Mouse (Mus musculus): ENCODE measurements around the gene H2-K1.

The H2-K1 gene

DNA sequence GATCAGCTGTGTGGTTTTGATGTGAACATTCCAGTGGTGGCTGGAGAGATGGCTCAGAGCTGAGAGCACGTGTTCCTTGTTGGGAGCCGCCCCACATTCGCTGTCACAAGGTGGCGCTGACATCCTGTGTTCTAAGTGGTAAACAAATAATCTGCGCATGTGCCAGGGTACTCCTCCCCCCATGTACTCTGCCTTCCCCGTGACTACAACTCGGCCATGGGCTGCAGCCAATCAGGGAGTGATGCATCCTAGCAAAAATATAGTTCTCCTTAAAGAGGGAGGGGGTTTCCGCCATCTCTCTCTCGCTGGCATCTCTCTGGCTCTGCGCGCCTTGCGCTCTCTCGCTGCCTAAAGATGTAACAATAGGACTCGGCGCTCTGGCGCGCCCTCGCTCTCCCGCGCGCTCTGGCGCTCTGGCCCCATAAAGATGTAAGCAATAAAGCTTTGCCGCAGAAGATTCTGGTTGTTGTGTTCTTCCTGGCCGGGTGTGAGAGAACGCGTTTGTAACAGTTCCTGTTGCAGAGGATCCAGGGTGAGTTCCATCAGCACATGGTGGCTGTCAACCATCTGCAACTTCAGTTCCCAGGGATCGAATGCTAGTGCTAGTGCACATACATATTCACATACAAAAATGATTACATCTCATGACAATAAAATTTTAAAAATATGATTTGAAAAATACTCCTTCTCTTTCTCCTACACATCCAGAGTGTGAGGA is 18.8 kb downstream of the H2-K1 start:
- DNase-seq = peak; percentile 87

DNA sequence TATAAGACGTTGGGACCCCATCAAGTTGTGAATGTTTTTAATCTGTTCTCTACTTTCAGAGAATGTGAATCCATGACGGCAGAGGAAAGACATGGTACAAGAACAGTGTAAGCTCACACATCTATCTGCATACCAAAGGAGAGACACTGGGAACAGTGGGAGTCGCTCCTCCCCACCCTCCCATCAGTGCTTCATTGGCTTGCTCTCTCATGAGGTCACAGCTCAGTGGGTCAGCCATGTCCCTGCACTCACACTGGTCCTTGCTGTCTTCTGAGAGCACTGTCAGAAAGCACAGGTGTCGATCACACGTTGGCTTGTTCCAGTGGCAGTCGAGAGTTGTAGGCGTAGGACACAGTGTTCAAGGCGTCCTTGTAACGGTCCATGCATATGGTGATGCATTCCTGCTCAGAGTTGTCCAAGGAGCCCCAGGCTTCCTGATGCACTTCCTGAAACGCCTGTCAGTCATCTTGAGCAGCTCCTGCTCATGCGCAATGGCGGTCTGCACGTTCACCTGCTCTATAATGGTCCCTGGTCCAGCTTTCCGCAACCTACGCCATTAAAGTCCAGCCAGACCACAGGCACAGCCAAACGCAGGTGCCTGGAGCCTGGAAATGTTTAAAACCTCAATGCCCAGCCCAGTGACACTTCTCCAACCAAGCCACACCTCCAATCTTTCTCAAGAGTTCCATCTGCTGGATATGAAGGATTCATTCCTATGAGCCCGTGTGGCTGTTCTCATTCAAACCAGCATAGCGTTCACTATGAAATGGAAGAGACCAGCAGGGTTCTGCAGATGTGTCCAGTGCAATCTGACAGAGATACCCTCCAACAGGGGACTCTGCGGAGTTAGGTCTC is 19.7 kb downstream of the H2-K1 start:
- no peak for DNase-seq

DNA sequence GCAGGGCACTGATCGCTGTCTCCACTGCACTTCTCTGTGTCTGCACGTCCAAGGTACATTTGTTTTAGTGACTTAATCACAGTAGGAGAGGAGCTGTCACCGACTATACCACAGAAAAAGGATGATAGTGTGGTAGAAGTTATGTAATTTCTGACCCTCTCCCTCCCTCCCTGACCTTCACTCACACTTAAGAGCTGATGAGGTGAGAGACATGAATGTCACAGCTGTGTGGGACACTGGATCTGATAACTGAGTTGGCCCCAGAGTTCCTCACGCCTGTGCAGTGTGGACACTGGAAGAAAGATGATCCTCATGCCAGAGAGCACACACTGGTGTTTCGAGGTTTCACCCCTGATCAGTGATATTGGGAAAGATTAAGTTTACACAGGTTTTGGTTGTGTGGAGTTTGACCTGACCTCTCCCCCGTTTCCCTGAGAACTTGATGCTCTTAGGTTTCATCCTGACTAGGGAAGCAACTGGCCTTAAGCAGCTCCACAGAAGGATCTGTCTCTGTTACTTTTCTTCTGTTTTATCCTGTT is 20.6 kb downstream of the H2-K1 start:
- no peak for DNase-seq

DNA sequence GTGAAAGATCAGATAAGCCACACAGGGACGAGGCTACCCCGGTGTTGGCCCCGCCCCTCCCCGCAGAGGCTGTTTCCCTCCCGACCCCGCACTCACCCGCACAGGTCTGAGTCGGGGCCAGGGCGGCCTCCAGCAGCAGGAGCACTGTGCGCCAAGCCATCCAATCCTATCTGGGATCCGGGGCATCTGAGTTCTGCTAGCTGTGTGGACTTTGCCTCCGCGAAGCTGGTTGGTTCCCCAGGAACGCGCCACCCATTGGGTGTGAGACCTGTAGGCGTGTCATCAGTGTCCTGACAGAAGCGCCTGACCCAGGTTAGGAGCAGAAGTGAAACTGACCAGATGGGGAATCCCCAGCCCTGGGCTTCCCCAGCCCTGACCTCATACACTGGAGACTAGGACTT is 21.5 kb downstream of the H2-K1 start:
- peak; percentile 75 for DNase-seq

DNA sequence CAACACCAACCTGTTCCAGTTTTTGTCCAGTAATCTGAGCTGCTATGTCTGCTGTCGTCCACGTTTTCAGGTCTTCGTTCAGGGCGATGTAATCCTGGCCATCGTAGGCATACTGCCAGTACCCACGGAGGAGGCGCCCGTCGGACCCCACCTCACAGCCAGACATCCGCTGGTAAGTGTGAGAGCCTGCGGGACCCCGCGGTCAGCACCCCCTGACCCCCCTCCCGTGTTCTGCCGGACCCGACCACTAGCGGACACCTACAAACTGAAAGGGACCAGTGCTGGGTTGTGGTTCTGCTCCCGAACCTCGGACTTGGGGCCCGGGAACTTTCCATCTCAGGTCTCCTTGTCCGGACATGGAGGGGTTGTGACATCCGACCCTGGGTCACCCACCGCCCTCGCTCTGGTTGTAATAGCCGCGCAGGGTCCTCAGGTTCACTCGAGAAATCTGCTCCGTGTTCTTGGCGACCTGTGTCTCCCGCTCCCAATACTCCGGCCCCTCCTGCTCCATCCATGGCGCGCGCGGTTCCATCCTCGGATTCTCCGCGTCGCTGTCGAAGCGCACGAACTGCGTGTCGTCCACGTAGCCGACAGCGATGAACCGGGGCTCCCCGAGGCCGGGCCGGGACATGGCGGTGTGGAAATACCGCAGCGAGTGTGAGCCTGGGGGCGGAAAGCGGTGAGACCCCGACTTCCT is 22.1 kb downstream of the H2-K1 start:
- no peak for DNase-seq

DNA sequence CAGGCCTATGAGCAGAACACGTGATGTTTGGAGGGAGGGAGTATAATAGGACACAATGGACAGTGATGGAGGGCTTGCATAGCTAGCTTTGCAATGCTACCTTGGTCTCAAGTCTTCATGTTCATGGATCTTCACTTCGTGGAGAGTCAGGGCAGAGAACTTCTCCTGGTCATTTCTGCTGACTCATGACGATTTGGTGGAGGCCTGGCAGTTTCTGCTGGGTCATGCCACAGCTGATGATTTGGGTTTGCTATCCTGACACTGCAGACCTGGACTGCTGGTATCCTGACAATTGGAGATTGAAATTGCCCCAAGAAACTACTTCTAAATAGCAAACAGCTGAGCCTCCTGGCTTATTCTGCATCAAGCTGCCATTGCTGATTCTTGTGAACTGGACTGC is 26.6 kb downstream of the H2-K1 start:
- DNase-seq = no peak

DNA sequence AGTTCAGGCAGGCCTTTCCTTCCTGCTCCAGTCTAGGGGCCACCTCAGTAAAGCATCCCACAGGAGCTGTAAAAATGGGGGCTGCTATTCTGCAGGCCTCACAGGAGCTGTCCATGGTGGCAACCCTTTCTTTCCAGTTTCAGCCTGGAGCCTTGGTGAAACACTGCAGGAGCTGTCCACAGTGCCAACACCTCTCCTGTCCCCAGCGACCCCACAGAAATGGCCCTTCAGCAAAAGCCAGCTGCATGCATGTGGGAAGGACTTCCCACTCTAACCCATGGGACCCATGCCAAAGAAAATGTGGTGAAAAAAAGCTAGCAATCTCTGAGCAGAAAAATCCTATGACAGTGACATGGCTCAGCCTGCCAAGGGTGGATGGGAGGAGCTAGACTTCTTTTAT is 27.5 kb downstream of the H2-K1 start:
- DNase-seq = no peak

DNA sequence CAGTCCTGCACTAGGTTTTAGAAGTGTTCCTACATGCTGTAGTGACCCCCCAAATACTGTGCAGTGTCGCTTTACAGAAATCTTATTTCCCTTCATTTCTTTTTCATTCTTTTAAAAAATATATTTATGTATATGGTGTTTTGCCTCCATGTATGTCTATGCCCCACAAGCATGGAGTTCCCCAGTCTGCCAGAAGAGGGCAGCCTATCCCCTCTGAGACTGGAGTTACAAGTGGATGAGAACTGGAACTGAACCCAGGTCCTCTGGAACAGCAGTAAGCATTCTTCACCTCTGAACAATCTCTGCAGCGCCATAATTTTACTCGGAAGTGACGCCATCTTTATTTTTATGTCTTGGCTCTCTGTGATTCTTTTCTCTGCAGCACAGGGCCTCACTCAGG is 30.8 kb downstream of the H2-K1 start:
- DNase-seq = no peak

DNA sequence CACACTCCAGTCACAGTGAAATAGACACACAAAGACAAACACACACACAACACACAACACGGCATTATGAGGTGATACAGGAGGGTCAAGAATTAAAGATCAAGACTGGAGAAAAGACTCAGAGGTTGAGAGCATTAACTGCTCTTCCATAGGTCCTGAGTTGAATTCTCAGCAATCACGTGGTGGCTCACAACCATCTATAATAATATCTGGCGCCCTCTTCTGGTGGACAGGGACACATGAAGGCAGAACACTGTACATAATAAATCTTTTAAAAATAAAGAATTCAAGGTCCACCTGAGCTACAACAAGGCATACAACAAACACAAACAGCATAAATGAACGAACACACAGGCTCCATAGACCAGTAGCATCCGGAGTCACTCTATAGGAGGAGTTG is 31.2 kb downstream of the H2-K1 start:
- DNase-seq = no peak

DNA sequence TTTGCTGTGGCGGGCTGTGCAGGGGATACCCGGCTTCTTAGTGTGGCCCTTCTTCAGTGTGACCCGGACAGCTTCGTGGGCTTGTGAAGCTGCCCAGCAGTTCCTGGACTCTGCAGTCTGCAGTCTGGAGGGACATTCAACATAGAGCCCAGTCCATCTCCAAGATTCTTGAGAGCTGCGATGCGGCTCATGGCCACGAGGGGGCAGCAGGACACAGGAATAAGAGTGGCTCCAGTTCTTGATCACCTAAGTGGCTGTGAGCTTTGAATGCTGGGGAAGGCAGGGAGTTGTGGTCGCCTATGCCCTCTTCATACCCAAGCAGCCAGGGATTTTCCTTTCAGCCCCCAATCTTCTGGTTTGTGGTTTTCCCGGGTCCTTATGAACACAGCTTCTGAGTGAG is 31.7 kb downstream of the H2-K1 start:
- peak; percentile 73 for DNase-seq

DNA sequence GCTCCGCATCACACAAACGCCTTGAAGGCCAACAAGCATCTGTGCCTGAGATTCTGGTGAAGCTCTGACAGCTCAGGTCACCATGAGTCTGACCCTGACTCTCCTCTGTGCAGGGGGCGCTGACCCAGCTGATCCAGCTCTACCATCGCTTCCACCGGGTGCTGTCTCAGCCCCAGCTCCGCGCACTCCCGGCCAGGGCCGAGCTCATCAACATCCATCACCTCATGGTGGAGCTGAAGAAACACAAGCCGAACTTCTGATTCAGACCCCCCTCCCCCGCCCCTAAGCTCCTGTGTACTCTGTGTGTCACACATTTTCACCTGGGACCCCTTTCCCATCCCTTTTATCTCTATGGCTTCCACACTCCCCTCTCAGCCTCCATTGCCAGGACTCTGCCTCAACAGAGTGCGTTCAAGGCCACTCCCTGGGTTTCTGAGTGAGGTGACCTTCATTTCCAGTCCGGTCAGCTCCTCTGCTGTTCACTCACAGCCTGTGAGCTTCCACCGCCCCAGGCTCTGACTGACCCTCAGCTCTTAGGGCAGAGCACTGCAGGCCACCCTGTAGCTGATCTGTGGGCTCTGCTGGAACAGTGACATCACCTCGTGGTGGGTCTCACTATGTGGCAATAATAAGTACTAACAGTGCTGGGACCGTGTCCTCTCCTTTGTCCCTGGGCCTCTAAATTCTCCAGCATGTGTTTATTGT is 34.1 kb downstream of the H2-K1 start:
- DNase-seq = no peak

DNA sequence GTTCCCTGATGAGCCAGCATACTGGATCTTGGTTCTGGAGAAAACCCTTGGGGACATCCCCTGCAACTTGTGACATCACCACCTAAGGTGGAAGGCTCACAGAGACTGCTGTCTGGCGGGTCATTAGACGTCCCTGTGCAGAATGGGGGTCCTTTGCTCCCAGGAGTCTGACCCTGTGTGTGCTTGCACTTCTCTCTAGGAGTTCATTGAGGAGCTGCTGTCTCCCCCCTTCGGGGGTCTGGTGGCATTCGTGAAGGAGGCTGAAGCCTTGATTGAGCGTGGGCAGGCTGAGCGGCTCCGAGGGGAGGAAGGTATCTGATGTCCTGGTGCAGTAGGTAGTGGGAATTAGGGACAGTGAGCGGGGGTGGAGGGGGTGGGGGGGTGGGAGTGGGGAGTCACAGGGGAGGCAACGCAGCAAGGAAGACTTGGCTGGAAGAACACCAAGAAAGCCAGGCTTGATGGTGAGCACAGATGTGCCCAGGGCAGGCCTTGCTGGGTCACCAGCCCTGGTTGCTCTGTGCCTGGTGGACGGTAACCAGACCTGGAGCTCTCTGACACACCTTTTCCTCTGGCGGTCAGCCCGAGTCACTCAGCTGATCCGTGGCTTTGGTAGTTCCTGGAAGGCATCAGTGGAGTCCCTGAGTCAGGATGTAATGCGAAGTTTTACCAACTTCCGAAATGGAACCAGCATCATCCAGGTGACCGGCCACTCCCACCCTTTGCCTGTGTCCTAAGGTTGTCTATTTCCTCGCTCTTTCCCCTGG is 34.9 kb downstream of the H2-K1 start:
- no peak for DNase-seq

DNA sequence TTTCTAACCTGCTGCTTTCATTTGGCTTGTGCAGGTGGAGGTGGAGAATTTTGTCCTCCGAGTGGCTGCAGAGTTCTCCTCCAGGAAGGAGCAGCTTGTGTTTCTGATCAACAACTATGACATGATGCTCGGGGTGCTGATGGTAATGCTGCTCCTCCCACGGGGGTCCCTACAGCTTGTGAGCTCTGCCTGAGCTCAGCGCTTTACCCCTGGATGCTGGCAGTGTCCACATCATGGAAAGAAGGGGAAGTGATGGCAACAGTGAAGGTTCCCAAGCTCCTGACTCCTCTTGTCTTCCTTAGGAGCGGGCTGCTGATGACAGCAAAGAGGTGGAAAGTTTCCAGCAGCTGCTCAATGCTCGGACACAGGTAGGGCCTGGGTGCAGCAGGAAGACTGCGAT is 37.3 kb downstream of the H2-K1 start:
- DNase-seq = no peak

DNA sequence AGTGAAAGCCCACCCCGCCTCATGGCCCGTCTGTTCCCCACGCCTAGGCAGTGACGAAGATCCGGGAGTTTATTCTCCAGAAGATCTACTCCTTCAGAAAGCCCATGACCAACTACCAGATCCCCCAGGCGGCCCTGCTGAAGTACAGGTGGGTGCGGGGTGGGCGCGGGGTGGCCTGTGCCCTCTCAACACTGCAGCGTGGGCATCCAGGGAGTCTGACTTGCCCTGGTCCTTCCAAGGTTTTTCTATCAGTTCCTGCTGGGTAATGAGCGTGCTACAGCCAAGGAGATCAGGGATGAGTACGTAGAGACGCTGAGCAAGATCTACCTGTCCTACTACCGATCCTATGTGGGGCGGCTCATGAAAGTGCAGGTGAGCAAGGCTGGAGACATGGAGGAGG is 40.2 kb downstream of the H2-K1 start:
- DNase-seq = no peak

DNA sequence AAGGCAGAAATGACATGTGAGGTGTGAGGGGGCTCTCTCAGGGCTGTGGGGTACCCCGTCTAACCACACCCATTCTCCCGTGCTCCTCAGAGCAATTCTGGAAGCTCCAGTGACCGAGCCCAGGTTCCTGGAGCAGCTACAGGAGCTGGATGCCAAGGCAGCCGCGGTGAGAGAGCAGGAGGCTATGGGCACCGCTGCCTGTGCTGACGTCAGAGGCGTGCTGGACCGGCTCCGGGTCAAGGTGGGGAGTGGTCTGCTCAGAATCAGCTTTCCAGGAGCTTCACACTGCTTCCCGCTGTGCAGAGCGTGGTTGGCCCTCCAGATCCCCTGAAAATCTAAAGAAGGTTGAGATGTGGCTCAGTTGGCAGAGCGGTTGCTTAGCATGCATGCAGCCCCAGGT is 41.0 kb downstream of the H2-K1 start:
- no peak for DNase-seq

DNA sequence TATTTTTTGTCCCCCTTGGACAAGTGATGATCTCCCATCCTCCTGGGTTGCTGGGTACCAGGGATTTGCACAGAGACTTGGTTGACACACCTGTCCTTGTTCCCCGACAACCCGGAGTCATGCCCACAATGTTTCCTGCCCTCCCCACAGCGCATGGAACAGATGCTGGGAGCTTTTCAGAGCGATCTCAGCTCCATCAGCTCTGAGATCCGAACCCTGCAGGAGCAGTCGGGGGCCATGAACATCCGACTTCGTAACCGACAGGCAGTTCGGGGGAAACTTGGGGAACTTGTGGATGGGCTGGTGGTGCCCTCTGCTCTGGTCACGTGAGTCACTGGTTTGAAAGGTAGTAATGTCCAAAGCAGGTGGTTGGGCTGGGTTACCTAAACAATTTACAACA is 41.7 kb downstream of the H2-K1 start:
- no peak for DNase-seq

DNA sequence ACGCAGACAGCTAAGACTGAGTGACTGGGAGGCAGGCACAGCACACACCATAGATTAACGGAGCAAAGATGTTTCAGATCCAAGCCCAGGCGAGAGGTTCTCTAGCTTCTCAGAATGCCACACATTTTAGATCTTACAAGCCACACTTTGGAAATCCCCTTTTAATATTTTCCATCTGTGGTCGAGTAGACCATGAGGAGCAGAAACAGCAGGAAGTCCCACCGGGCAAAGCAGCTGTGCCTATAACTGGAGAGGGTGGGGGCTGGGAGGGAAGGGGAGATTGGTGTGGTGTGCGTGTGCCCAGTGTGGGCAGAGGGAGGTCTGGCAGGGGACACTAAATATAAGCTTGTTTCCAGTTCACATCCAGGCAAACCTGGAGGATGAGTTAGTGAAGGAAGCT is 42.7 kb downstream of the H2-K1 start:
- DNase-seq = no peak

DNA sequence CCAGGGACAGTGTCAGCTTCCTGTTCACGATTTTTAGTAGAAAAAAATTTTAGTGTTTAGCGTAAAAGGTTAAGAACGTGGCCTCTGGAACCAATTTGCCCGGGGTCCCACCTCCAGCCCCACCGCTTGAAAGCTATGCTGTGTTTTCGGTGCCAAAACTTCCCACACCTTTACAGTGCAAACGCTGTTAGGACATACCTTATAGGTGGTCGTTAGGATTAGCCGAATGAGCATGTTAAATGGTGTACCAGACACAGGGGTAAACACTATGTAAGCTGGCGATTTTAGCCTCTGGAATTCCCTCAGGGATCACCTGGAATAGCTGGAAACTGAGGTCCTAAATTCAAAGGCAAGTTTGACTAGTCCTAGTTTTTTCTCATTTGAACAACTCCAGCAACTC is 43.8 kb downstream of the H2-K1 start:
- DNase-seq = no peak

DNA sequence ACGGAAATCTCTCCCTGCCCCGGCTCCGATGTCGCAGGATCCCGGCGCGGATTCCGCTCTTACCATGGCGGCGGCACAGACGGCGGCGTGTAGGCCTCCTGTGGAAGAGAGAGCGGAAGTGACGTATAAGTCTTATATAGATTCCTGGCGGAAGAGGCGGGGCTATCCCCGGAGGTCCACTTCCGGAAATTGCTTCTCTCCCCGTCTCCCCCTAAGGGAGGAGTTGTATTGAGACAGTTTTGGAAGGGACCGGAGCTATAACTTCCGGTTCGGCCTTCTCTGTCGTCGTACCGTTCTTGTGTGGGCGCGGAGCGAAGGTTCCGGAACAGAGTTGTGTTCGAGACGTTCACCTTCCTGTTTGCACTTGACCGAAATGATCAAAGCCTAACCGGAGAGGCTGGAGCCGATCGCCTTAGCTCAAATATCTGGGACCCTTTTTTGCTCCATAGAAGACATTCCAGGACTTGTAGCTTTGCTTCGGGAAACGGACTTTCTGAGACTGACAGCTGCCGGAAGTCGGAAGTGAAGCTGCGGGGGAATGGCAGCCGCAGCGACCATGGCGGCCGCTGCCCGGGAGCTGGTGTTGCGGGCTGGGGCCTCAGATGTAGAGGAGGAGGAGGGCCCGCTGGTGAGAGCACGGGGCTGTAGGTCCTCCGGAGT is 44.5 kb downstream of the H2-K1 start, which contains the start of the genes Vps52 and Rps18:
Gene Vps52 (plus strand): TSS at position 258 of the 660 bp plus-strand sequence.
Gene Rps18 (minus strand): TSS at position 447 of the 660 bp plus-strand sequence.
- DNase-seq = peak; percentile 98

DNA sequence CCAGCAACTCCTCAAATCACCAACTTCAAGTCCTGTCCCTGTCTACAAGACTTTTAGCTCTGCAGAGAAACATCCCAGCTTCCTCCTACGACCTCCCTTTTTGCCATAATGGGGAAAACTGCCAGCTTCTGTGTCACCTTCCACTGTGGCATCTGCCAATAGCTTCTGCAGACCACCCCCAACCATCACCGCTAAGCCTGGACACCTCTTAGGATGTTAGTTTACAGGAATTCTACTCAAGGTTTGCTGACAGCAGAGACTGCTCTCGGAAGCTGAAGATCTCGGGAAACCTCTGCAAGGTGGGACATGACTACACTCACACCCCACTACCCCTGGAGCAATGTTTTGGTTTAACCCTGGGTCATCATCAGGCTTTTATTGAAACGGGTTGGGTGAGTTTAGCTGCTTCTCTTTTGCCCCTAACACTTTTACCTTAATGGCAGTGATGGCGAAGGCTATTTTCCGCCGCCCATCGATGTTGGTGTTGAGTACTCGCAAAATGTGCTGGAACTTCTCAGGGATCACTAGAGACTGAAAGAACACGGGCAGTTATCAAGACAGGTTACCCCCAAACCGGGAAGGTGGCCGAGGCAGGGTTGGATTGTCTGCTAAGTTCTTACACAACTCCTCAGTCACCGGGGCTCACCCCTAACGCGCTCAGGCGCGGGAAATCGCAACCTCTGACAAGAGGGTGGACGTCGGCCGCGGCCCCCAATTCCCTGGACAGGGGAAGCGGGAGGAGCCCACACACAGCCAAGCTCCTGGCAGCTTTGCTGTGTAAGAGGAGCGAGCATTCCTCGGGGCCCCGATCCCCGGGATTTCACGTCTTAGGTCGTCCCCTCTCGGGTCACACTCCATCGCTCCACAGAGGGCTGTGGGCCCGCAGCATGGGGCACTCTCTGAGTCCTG is 45.2 kb downstream of the H2-K1 start:
- DNase-seq = no peak
